In the genomic region with DNA sequence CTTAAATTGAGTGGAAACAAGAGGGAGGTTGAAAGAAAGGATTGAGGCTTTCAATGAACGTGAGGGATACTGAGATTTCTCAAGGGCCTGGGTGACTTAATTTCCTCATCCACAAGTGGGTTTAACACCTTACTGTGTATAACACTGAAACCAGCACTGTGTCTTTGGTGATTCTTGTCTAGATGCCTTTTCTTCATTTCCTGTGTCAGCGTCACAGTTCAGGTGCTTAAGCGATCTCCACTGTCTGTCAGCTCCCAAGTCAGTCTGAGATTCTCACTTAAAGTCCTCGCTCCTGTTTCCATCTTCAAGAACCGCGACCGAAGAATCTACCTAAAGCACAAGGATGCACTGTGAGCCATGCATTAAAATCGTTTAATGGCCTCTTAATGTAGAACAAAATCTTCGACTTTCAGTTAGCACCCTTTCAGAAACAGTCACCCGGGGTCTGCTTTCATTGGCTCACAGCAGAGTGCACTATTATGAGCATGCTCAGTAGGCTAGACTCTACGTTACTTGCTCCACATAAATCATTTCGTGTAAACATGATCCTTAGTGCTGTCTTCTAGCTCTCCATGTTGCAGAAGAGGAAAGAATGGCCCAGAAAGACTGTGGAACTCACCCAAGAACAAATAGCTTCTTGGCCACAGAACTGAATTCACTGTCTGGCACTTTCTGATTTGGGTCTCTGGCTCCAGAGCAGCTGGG, we compare ENCODE assay signal across 9 mouse cellular contexts. TPM values are rescaled to one million over a fixed set of nuclear protein-coding genes. Genes with fewer than 3 reads are reported as not detected.
DNase-seq lines count a peak whose midpoint lies in the region; ATAC-seq and TF ChIP-seq lines count a peak whose summit lies in the region.
"Had no signal": no experiment of that assay in that cellular context is flagged by ENCODE, and none has a peak within 500 bp of the region (broad histone marks: within the 10 kb centered on the region; RNA-seq: fewer than 3 reads in every experiment).

No protein-coding gene starts in this region.

- DNase-seq in gastrocnemius, postnatal 25 days: peak; percentile 16
- no peak for DNase-seq in gastrocnemius, adult 8-10 months (ENCODE audit: low spot score in 2 of 2)
- peak; percentile 46 for DNase-seq in lung, postnatal 0 days (ENCODE audit: low spot score)
- DNase-seq in lung, postnatal 36 days: no peak
- DNase-seq in thymus, adult 2 months: peak; percentile 46
- DNase-seq in urinary bladder, postnatal 14 days (ENCODE audit: low spot score): no peak

- H3K9me3 ChIP-seq in lung, postnatal 0 days (ENCODE audit: low read length): no peaks in the 10 kb centered on the region

- H3K4me2 ChIP-seq in lung, postnatal 0 days (replicated peaks; ENCODE audit: low read depth, low read length): peak overlapping the region; percentile 94; the same call in 1 of the 2 replicates

- H3K27ac ChIP-seq in lung, postnatal 0 days (ENCODE audit: low read length): peak overlapping the region; percentile 54; the same call in 1 of the 2 replicates
- H3K27ac ChIP-seq in thymus, adult 2 months (ENCODE audit: control insufficient read depth, insufficient read depth, low read length): peak overlapping the region; percentile 80

- no peak for TF ChIP-seq POLR2A in thymus, adult 2 months (IDR thresholded peaks at IDR 0.05; ENCODE audit: control insufficient read depth, extremely low read depth, insufficient read depth, low read length, poor library complexity)

- no peak overlapping the region for H3K4me3 ChIP-seq in lung, postnatal 0 days (ENCODE audit: low read depth, low read length)
- peak overlapping the region; percentile 27 for H3K4me3 ChIP-seq in thymus, adult 2 months (ENCODE audit: control insufficient read depth, insufficient read depth, low read length)

- no peak for TF ChIP-seq CTCF in lung, postnatal 0 days (IDR thresholded peaks at IDR 0.05)
- TF ChIP-seq CTCF in thymus, adult 2 months (IDR thresholded peaks at IDR 0.05; ENCODE audit: borderline replicate concordance, control insufficient read depth, extremely low read depth, insufficient read depth, low read length, poor library complexity): no peak

- H3K36me3 ChIP-seq in lung, postnatal 0 days (ENCODE audit: insufficient read depth, low read length): no peaks in the 10 kb centered on the region
- H3K36me3 ChIP-seq in thymus, adult 2 months (ENCODE audit: control insufficient read depth, insufficient read depth, low read length): no peaks in the 10 kb centered on the region

- no peak overlapping the region for H3K9ac ChIP-seq in lung, postnatal 0 days (replicated peaks; ENCODE audit: low read depth)

- no peak for TF ChIP-seq EP300 in lung, postnatal 0 days (IDR thresholded peaks at IDR 0.05)

- H3K27me3 ChIP-seq in lung, postnatal 0 days (replicated peaks; ENCODE audit: insufficient read depth, low read length): no peaks in the 10 kb centered on the region
- H3K27me3 ChIP-seq in thymus, adult 2 months (ENCODE audit: control insufficient read depth, insufficient read depth, low read length): no peaks in the 10 kb centered on the region
- H3K27me3 ChIP-seq: CH12.LX had no signal

- peaks cover 6% of the 10 kb centered on the region; the same call in 1 of the 2 replicates for H3K4me1 ChIP-seq in lung, postnatal 0 days (ENCODE audit: insufficient read depth, low read depth, low read length)
- H3K4me1 ChIP-seq in thymus, adult 2 months (replicated peaks; ENCODE audit: control insufficient read depth, insufficient read depth, low read length): peaks cover 15% of the 10 kb centered on the region

- WGBS in lung, postnatal 0 days: 63% methylated on average over 12 of the region's 12 CpGs
- 54% methylated on average over 12 of the region's 12 CpGs for whole genome bisulfite sequencing in thymus, adult 2 months

- ATAC-seq in lung, postnatal 0 days: no peak
- ATAC-seq in inflammation-experienced regulatory T-cells, adult 6 months: peak; percentile 46
- ATAC-seq in megakaryocyte-erythroid progenitor cell, adult 5-6 weeks (replicated peaks; ENCODE audit: low FRiP score, low TSS enrichment, poor library complexity, severe bottlenecking): no peak

RNA-seq across cellular contexts. Expression of a gene that starts 1.2 kb away (rescaled TPM):
- 1 to 10 TPM; 3.4 to 3.5 TPM for total RNA-seq in gastrocnemius, postnatal 25 days (2021)
- 1 to 10 TPM; 1.6 to 4.1 (median 3.4) TPM for total RNA-seq in gastrocnemius, adult 8-10 months (2022)
- polyA plus RNA-seq in lung, postnatal 0 days (2015; fragmentation: Nextera tagmentation; extraction: Ambion mirVana): 42.2 and 46.4 TPM in 2 replicates
- polyA plus RNA-seq in inflammation-experienced regulatory T-cells, adult 6 months (2017; shearing (Covaris generic)): 10 to 100 TPM; 24.7 to 67.7 (median 66.3) TPM
- polyA plus RNA-seq in thymus, adult 2 months (2012; rRNA removed): 30.7 and 33.2 TPM in 2 replicates
- 0.45 and 5.0 TPM in 2 replicates for total RNA-seq in megakaryocyte-erythroid progenitor cell, adult 5-6 weeks (2014; fragmentation: Nextera tagmentation)
- total RNA-seq in megakaryocyte-erythroid progenitor cell, adult 5-6 weeks (2017): not detected in 2 replicates

Comparison
In these comparisons a context has a peak if more than half of its experiments do, and no peak if none do; other contexts are left out.
1. DNase-seq: peak in gastrocnemius, postnatal 25 days (single experiment), lung, postnatal 0 days (single experiment) and thymus, adult 2 months (single experiment); none in gastrocnemius, adult 8-10 months (0 of 2), lung, postnatal 36 days (single experiment) and urinary bladder, postnatal 14 days (single experiment).